16 mouse cellular contexts compared by ENCODE assay signal in genomic region chr3:157848503-157848902, GRCm38 (mm10).
DNase-seq lines count a peak whose midpoint lies in the region; ATAC-seq and TF ChIP-seq lines count a peak whose summit lies in the region.
"Had no signal": no experiment of that assay in that cellular context is flagged by ENCODE, and none has a peak within 500 bp of the region (broad histone marks: within the 10 kb centered on the region; RNA-seq: fewer than 3 reads in every experiment).

No protein-coding gene starts in this region.

- H3K36me3 ChIP-seq in midbrain, embryonic 11.5 days (ENCODE audit: control insufficient read depth, insufficient read depth, low read length), result no peaks in the 10 kb centered on the region
- H3K36me3 ChIP-seq in midbrain, embryonic 16.5 days (ENCODE audit: control insufficient read depth, insufficient read depth, low read length), result no peaks in the 10 kb centered on the region
- H3K36me3 ChIP-seq: embryonic facial prominence, embryonic 15.5 days; limb, embryonic 10.5 days had no signal

- H3K27ac ChIP-seq in midbrain, embryonic 11.5 days (ENCODE audit: low read depth, low read length), result no peak overlapping the region
- H3K27ac ChIP-seq in midbrain, embryonic 16.5 days (ENCODE audit: low read length), result no peak overlapping the region
- H3K27ac ChIP-seq: embryonic facial prominence, embryonic 15.5 days; limb, embryonic 10.5 days had no signal

- H3K9ac ChIP-seq in midbrain, embryonic 11.5 days (ENCODE audit: low read length), result no peak overlapping the region
- no peak overlapping the region for H3K9ac ChIP-seq in midbrain, embryonic 16.5 days (ENCODE audit: low read depth, low read length)
- H3K9ac ChIP-seq: embryonic facial prominence, embryonic 15.5 days; liver, postnatal 0 days had no signal

- TF ChIP-seq CTCF in brain, embryonic 14.5 days (IDR thresholded peaks at IDR 0.05; ENCODE audit: borderline replicate concordance, extremely low read depth, insufficient read depth, insufficient read length), result no peak

- WGBS in midbrain, embryonic 11.5 days, result 37% methylated on average over 2 of the region's 2 CpGs
- 34% methylated on average over 2 of the region's 2 CpGs for WGBS in midbrain, embryonic 16.5 days

- H3K9me3 ChIP-seq in midbrain, embryonic 11.5 days (ENCODE audit: control insufficient read depth, low read length), result no peaks in the 10 kb centered on the region
- H3K9me3 ChIP-seq in midbrain, embryonic 16.5 days (replicated peaks; ENCODE audit: control insufficient read depth, low read length, poor library complexity, severe bottlenecking), result no peaks in the 10 kb centered on the region
- H3K9me3 ChIP-seq: embryonic facial prominence, embryonic 15.5 days; limb, embryonic 10.5 days had no signal

- peak; percentile 68; the same call in 1 of the 2 replicates for ATAC-seq in midbrain, embryonic 11.5 days (ENCODE audit: low FRiP score)
- ATAC-seq in midbrain, embryonic 16.5 days, result no peak
- ATAC-seq: forebrain, embryonic 16.5 days; liver, postnatal 0 days had no signal

- no peak overlapping the region for H3K4me2 ChIP-seq in midbrain, embryonic 11.5 days
- no peak overlapping the region for H3K4me2 ChIP-seq in midbrain, embryonic 16.5 days (ENCODE audit: low read length)
- H3K4me2 ChIP-seq: embryonic facial prominence, embryonic 15.5 days had no signal

- no peaks in the 10 kb centered on the region for H3K27me3 ChIP-seq in midbrain, embryonic 11.5 days (ENCODE audit: control insufficient read depth, insufficient read depth, low read length)
- H3K27me3 ChIP-seq in midbrain, embryonic 16.5 days (ENCODE audit: control insufficient read depth, insufficient read depth, low read depth, low read length), result no peaks in the 10 kb centered on the region
- H3K27me3 ChIP-seq: embryonic facial prominence, embryonic 15.5 days had no signal

- DNase-seq in embryo, embryonic 10 days (ENCODE audit: low spot score), result peak; percentile 41
- no peak for DNase-seq in embryo, embryonic 9.5 days (ENCODE audit: extremely low spot score)
- no peak for DNase-seq in midbrain, embryonic 11.5 days (ENCODE audit: low spot score, missing footprints)
- peak; percentile 22 for DNase-seq in brain, embryonic 14.5 days (ENCODE audit: low read depth)
- DNase-seq in retina, embryonic 14.5 days (ENCODE audit: low spot score), result peak; percentile 42
- DNase-seq in layer of hippocampus, postnatal 25 days (ENCODE audit: extremely low spot score in 1 of 2, low spot score in 1 of 2), result no peak
- no peak for DNase-seq in cerebellum, postnatal 4 days (ENCODE audit: low spot score in 2 of 2)
- DNase-seq: B cell, adult 2 months; cerebellum, adult 8-10 months; kidney, adult 11 months; liver, postnatal 0 days; thymus, postnatal 25 days had no signal

- H3K4me3 ChIP-seq in midbrain, embryonic 11.5 days (ENCODE audit: low read depth, low read length), result no peak overlapping the region
- no peak overlapping the region for H3K4me3 ChIP-seq in midbrain, embryonic 16.5 days (ENCODE audit: low read depth, low read length)
- H3K4me3 ChIP-seq: embryonic facial prominence, embryonic 15.5 days; limb, embryonic 10.5 days had no signal

- no peak for TF ChIP-seq POLR2A in brain, embryonic 14.5 days (IDR thresholded peaks at IDR 0.05; ENCODE audit: borderline replicate concordance, extremely low read depth, insufficient read depth, insufficient read length, poor library complexity, severe bottlenecking)

- H3K4me1 ChIP-seq in midbrain, embryonic 11.5 days (ENCODE audit: control insufficient read depth, insufficient read depth, low read length), result no peaks in the 10 kb centered on the region
- H3K4me1 ChIP-seq in midbrain, embryonic 16.5 days (ENCODE audit: control insufficient read depth, insufficient read depth, low read length), result no peaks in the 10 kb centered on the region
- H3K4me1 ChIP-seq: embryonic facial prominence, embryonic 15.5 days had no signal

Comparison
In these comparisons a context has a peak if more than half of its experiments do, and no peak if none do; other contexts are left out.
1. DNase-seq: peak in embryo, embryonic 10 days (single experiment), brain, embryonic 14.5 days (single experiment) and retina, embryonic 14.5 days (single experiment); none in embryo, embryonic 9.5 days (single experiment), midbrain, embryonic 11.5 days (single experiment), layer of hippocampus, postnatal 25 days (0 of 2) and cerebellum, postnatal 4 days (0 of 2).